Mouse (Mus musculus): ENCODE measurements around the gene Phf1. TPM values are rescaled to one million over a fixed set of nuclear protein-coding genes. Genes with fewer than 3 reads are reported as not detected.
"Not testable (repeated sequence)": the region's sequence is repeated elsewhere in the genome, so short reads cannot be mapped to it uniquely, and the experiment has no call there.

Phf1 gene
- polyA plus RNA-seq, 1 experiment from 2014 or later: 9.5 TPM

DNA sequence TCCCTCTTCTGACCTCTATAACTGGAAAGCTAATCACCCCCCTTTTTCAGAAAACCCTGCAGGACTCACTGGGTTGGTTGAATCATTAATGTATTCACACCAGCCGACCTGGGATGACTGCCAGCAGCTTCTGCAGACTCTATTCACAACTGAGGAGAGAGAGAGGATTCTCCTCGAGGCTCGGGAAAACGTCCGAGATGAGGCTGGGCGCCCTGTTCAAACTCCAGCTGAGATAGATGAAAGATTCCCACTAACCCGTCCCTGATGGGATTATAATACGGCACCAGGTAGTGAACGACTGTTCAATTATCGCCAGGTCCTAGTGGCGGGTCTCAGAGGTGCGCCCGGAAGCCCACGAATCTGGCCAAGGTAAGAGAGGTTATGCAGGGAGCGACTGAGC is 25.3 kb upstream of the Phf1 start:
- ATAC-seq; H3K9ac ChIP-seq; H3K36me3 ChIP-seq (ENCODE audit: poor library complexity, severe bottlenecking); H3K27me3 ChIP-seq; H3K9me3 ChIP-seq (replicated peaks); H3K27ac ChIP-seq; H3K4me2 ChIP-seq; H3K4me3 ChIP-seq; H3K4me1 ChIP-seq: not testable (repeated sequence)
- WGBS: 70% methylated on average over 15 of the region's 15 CpGs

DNA sequence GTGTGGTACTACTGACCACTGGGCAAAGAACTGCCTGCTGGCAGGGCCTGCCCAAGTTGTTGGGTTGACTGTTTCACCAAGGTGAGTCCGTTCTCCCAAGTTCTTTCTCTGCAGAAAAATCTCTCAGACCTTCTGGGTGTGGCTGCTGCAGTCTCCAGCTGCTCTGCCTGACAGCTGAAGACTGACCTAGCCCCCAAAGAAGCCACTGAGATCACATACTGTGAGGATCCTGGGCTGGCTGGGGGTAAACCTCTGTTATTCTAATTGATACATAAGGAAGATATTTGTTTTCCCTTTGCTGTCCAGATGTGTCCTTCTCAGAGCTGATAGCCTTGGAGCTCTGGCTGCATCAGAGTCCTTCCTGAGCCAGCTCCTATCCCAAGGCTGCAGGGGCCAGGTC is 17.6 kb upstream of the Phf1 start:
- Histone ChIP-seq H3K9me3 (replicated peaks) (no peaks in the 10 kb centered on the region), H3K9ac (no peak overlapping the region; the same call in 1 of the 2 replicates), H3K27ac (no peak overlapping the region), H3K4me2 (no peak overlapping the region), H3K4me3 (no peak overlapping the region), H3K4me1 (peaks cover 15% of the 10 kb centered on the region), H3K27me3 (no peaks in the 10 kb centered on the region), H3K36me3 (ENCODE audit: poor library complexity, severe bottlenecking) (no peaks in the 10 kb centered on the region)
- WGBS: 68% methylated on average over 1 of the region's 1 CpGs
- ATAC-seq: no peak

DNA sequence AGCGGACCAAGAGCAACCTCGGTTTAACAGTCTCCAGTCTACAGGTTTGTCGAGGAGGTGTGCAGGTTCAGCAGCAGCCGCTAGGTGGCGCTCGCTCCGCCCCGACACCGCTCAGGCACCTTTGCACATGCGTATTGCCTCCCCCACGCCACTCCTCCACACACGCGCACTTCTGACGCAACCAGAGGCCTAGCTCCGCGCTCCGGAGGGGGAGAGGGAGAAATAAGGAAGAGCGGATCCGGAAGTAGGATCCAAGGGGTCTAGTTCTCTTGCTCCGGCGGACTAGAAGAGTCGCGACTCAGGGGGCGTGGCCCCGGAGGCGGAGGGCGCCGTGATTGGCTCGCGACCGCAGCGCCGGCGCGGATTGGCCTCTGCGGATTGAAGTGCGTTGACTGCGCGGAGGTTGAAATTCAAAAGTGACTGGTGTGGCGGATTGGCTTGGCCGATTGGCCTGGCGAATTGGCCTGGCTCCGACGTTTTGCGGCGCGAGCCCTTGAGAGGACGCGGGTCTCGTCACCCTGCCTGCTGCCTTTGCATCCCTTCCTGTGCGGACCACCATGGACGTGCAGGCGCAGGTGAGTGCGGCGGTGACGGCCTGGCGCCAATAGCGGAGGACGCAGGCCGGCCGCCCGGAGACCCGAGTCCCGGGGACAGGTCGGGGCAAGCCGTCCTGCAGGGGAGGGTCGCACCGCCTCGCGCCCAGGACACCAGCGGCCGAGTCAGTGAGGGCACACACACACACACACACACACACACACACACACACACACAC is 16.0 kb upstream of the Phf1 start, which contains the start of gene Kifc5b:
TSS of gene Kifc5b (plus strand) at position 381 of the 772 bp plus-strand sequence.
- Histone ChIP-seq H3K4me3 (peak within 1 kb of the TSS; percentile 63), H3K4me2 (peak within 1 kb of the TSS; percentile 69), H3K27me3 (no peaks in the 10 kb centered on the region), H3K9ac (peak within 1 kb of the TSS; percentile 70), H3K27ac (peak within 1 kb of the TSS; percentile 8; the same call in 1 of the 2 replicates), H3K36me3 (ENCODE audit: poor library complexity, severe bottlenecking) (peaks cover 13% of the 10 kb centered on the region), H3K4me1 (peaks cover 15% of the 10 kb centered on the region), H3K9me3 (replicated peaks) (no peaks in the 10 kb centered on the region)
- WGBS: under 1% methylated on average over 63 of the region's 72 CpGs
- peak; percentile 99 for ATAC-seq

DNA sequence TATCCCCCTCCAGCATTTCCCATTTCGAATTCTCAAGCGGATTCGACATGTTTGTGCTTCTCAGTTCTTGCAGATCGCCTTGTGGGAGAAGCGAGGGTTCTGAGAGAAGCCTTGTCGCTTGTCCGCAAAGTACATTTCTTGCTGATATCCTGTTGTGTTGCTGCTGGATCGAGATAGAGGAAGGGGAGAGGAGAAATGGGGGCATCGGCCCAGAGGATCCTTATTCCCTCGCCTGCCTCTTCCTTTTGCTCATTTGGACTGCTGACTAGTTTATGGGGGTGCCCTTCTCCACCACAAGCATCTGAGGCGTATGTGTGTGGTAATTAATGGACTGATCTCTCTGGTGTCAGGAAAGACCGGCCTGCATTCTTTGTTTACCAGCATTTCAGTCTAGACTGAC is 15.3 kb upstream of the Phf1 start:
- Histone ChIP-seq H3K4me3 (peak overlapping the region; percentile 63), H3K9ac (peak overlapping the region; percentile 70), H3K27ac (peak overlapping the region; percentile 8; the same call in 1 of the 2 replicates), H3K4me2 (peak overlapping the region; percentile 69), H3K36me3 (ENCODE audit: poor library complexity, severe bottlenecking) (peaks cover 13% of the 10 kb centered on the region), H3K4me1 (peaks cover 15% of the 10 kb centered on the region)
- ATAC-seq; H3K27me3 ChIP-seq; H3K9me3 ChIP-seq (replicated peaks): not testable (repeated sequence)
- WGBS: under 1% methylated on average over 12 of the region's 12 CpGs

DNA sequence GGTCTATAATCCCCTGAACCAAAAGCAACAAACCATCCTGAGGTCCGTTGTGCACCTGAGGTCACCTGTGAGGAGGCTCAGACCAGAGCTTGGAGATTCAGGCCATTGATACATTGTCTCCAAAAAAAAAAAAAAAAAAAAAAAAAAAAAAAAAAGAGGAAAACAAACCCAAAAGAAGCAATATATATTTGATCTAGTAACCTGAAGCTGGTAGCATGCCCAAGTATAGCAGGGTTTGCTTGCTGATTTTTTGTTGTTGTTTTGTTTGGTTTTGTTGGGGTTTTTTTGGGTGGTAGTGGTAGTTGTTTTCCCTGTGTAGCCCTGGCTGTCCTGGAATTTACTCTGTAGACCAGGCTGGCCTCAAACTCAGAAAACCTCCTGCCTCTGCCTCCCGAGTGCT is 14.5 kb upstream of the Phf1 start:
- H3K4me1 ChIP-seq: peaks cover 15% of the 10 kb centered on the region
- no peaks in the 10 kb centered on the region for H3K27me3 ChIP-seq
- peak overlapping the region; percentile 46; the same call in 1 of the 2 replicates for H3K9ac ChIP-seq
- 69% methylated on average over 2 of the region's 2 CpGs for WGBS
- H3K27ac ChIP-seq: no peak overlapping the region
- peak overlapping the region; percentile 69 for H3K4me2 ChIP-seq
- peak overlapping the region; percentile 63 for H3K4me3 ChIP-seq
- H3K36me3 ChIP-seq (ENCODE audit: poor library complexity, severe bottlenecking): peaks cover 17% of the 10 kb centered on the region
- no peak for ATAC-seq
- no peaks in the 10 kb centered on the region for H3K9me3 ChIP-seq (replicated peaks)

DNA sequence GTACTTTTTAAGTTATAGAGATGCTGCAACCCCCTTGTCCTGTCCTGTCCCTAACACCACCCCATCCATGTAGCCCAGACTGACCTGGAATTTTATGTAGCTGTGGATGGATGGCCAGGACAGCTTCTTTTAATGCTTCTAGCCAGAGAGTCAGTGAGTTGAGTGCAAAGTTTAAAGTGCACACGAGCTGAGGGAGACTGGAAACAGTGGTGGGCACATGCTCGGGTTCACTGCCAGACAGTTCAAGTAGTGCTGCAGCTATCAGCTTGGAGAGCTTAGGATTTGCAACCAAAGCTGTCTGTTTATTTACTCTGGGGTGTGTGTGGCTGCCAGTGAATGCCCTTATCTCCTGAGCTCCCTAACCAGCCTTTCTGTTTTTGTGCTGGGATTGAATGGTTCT is 13.3 kb upstream of the Phf1 start:
- not testable (repeated sequence) for H3K27me3 ChIP-seq; H3K4me3 ChIP-seq; H3K4me2 ChIP-seq; H3K9ac ChIP-seq; ATAC-seq; H3K27ac ChIP-seq; H3K9me3 ChIP-seq (replicated peaks)
- Histone ChIP-seq H3K36me3 (ENCODE audit: poor library complexity, severe bottlenecking) (peaks cover 26% of the 10 kb centered on the region), H3K4me1 (peaks cover 15% of the 10 kb centered on the region)
- 80% methylated on average over 2 of the region's 2 CpGs for WGBS

DNA sequence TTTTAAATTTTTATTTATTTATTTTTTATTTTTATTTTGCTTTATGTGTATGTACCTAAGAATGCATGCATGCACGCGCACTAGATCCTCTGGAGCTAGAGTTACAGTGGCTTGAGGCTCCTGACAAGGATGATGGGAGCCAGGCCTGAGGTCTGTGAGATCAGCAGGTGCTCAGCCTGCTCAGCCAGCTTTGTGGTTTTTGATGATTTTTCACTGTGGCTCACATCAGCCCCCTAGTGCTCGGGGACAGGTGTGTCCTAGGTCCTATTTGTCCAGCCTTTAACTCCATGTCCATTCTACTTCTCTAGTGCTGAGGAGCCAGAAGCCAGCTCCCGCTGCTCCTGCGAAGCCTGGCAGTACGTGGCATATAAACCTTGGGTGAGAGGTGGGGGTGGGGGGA is 10.5 kb upstream of the Phf1 start:
- H3K9me3 ChIP-seq (replicated peaks); H3K27ac ChIP-seq; H3K27me3 ChIP-seq; H3K4me3 ChIP-seq; ATAC-seq; H3K9ac ChIP-seq; H3K4me2 ChIP-seq: not testable (repeated sequence)
- 93% methylated on average over 6 of the region's 6 CpGs for WGBS
- Histone ChIP-seq H3K36me3 (ENCODE audit: poor library complexity, severe bottlenecking) (peaks cover 51% of the 10 kb centered on the region), H3K4me1 (peaks cover 15% of the 10 kb centered on the region)

DNA sequence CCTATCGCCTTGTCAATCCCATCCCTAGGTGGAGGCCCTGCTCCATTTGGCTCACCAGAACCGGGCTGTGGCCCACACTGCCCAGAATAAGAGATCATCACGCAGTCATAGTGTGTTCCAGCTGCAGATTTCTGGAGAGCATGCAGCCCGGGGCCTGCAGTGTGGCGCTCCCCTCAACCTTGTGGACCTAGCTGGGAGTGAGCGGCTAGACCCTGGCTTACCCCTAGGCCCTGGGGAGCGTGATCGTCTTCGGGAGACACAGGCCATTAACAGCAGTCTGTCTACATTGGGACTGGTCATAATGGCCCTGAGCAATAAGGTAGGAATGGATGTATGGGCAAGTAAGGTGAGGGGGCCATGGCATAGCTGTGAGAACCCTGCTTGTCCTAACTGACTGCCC is 7.4 kb upstream of the Phf1 start:
- peaks cover 77% of the 10 kb centered on the region for H3K36me3 ChIP-seq (ENCODE audit: poor library complexity, severe bottlenecking)
- ATAC-seq: not testable (repeated sequence)
- WGBS: 94% methylated on average over 9 of the region's 9 CpGs

DNA sequence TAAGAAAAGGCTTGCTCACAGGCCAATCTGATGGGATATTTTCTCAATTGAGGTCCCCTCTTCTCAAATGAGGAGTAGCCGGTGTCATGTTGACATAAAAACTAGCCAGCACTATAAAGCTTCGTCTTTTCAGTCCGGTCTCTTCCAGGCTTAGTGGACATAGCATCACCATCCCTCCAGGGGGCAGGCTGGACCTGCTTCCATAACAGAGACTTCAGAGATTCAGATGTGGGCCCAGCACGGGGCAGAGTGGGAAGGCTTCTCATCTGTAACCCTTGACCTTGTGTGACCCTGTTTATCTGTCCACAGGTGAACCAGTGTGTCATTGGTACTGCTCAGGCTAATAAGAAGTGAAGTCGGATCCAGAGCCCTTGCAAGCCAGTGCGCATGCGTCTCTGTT is 1.1 kb upstream of the Phf1 start:
- H3K27ac ChIP-seq; H3K27me3 ChIP-seq; H3K4me3 ChIP-seq; H3K9me3 ChIP-seq (replicated peaks); H3K9ac ChIP-seq; ATAC-seq; H3K4me2 ChIP-seq: not testable (repeated sequence)
- WGBS: 72% methylated on average over 7 of the region's 7 CpGs
- H3K36me3 ChIP-seq (ENCODE audit: poor library complexity, severe bottlenecking): peaks cover 58% of the 10 kb centered on the region
- peaks cover 19% of the 10 kb centered on the region for H3K4me1 ChIP-seq

More for the DNA sequence above, 7.4 kb upstream of the Phf1 start:
- H3K27ac ChIP-seq; H3K4me1 ChIP-seq; H3K9ac ChIP-seq; H3K27me3 ChIP-seq; H3K9me3 ChIP-seq (replicated peaks); H3K4me2 ChIP-seq; H3K4me3 ChIP-seq: not testable (repeated sequence)

DNA sequence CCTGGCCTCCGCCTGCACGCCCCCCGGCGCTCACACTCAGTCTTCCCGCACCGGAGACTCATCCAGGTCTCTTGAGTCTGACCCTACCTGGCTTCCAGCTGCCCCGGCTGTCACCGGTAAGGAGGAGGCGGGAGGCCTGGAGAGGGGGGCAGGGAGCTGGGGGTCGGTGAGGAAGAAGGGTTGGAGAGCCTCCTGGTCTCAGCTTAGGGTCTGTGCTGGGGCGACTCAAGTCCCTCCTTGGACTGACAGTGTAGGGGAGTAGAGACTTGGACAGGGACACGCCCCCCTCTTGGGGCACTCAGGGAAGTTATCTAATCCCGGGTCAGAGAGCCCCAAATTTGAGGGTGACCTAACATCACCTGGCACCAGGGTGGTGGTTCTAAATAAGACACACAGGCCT is 567 bp downstream of the Phf1 start:
- peak overlapping the region; percentile 82 for H3K9ac ChIP-seq
- peak overlapping the region; percentile 65 for H3K4me3 ChIP-seq
- WGBS: 10% methylated on average over 12 of the region's 13 CpGs
- peak overlapping the region; percentile 81 for H3K27ac ChIP-seq
- no peaks in the 10 kb centered on the region for H3K27me3 ChIP-seq
- H3K4me1 ChIP-seq: peaks cover 33% of the 10 kb centered on the region
- peaks cover 55% of the 10 kb centered on the region for H3K36me3 ChIP-seq (ENCODE audit: poor library complexity, severe bottlenecking)
- ATAC-seq: peak; percentile 34
- H3K9me3 ChIP-seq (replicated peaks): no peaks in the 10 kb centered on the region
- H3K4me2 ChIP-seq: peak overlapping the region; percentile 88

DNA sequence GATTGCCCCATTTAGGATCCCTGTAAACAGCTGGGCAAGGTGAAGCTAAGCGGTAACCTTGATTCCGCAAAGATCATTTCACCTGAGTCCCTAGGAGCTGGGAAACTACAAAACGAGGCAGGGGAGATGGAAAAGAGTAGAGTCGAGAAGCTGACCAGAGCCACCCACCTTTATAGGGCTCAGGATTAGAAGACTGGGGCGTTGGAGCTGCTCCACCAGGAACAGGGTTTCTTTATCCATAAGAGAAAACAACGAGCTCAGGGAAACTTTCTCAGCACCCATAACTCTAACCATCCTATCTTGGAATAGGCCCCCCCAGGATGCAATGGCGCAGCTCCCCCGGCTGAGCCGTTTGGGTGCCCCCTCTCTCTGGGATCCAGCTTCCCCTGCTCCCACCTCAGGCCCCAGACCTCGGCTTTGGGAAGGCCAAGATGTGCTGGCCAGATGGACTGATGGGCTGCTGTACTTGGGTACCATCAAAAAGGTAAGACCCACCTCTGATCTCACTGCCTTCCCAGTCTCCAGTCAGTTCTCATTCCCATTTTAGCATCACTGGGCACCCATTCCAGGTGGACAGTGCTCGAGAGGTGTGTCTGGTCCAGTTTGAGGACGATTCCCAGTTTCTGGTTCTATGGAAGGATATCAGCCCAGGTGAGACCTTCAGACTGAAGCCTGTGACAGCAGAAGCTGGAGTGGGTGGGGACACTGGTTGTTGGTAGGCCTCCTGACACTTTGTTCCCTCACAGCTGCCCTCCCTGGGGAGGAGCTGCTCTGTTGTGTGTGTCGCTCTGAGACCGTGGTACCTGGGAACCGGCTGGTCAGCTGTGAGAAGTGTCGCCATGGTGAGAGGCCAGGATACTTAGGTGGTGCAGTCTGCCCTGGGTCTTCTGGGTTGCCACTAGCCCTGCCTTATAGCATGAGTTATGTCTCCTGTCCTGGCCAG is 1.3 kb downstream of the Phf1 start:
- H3K36me3 ChIP-seq (ENCODE audit: poor library complexity, severe bottlenecking): peaks cover 49% of the 10 kb centered on the region
- H3K9ac ChIP-seq: peak overlapping the region; percentile 82
- peak overlapping the region; percentile 88 for H3K4me2 ChIP-seq
- H3K4me1 ChIP-seq: peaks cover 38% of the 10 kb centered on the region
- no peak overlapping the region for H3K27ac ChIP-seq
- H3K4me3 ChIP-seq: peak overlapping the region; percentile 65
- H3K27me3 ChIP-seq: no peaks in the 10 kb centered on the region
- no peak for ATAC-seq
- WGBS: 80% methylated on average over 16 of the region's 16 CpGs
- H3K9me3 ChIP-seq (replicated peaks): no peaks in the 10 kb centered on the region

DNA sequence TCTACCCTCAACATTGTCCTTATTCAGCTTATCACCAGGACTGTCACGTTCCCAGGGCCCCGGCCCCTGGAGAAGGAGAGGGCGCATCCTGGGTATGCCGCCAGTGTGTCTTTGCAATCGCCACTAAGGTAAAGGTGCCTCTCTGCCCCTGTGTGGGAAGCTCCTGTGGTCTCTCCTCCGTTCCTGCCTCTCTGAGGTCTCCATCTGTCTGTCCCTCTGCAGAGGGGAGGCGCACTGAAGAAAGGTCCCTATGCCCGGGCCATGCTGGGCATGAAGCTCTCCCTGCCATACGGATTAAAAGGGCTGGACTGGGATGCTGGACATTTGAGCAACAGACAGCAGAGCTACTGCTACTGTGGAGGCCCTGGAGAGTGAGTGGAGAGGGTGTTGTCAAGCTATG is 2.2 kb downstream of the Phf1 start:
- no peak overlapping the region for H3K4me3 ChIP-seq
- no peak overlapping the region for H3K4me2 ChIP-seq
- H3K27me3 ChIP-seq: no peaks in the 10 kb centered on the region
- no peak overlapping the region for H3K27ac ChIP-seq
- peaks cover 41% of the 10 kb centered on the region for H3K4me1 ChIP-seq
- H3K9ac ChIP-seq: no peak overlapping the region
- no peaks in the 10 kb centered on the region for H3K9me3 ChIP-seq (replicated peaks)
- no peak for ATAC-seq
- WGBS: 94% methylated on average over 9 of the region's 9 CpGs
- peaks cover 40% of the 10 kb centered on the region for H3K36me3 ChIP-seq (ENCODE audit: poor library complexity, severe bottlenecking)
